Mouse (Mus musculus) adrenal gland, postnatal 4 days (tissue): ENCODE measurements around the gene Abcg4. TPM values are rescaled to one million over a fixed set of nuclear protein-coding genes. Genes with fewer than 3 reads are reported as not detected.

ENCODE experiments used
- DNase-seq, 2 experiments: peaks; one replicate each; pipeline ENCODE4 v3.0.0; 2021 to 2022; ENCODE audit warnings: low spot score in 2 of 2, mixed read lengths in 2 of 2
- total RNA-seq, 2 experiments: library from RNA; stranded (reverse); gene quantifications; 2 replicates each; pipeline ENCODE4 v1.2.3; 2021

Gene Abcg4
- total RNA-seq, 2 experiments from 2014 or later, result 38.1 to 57.0 TPM

DNA sequence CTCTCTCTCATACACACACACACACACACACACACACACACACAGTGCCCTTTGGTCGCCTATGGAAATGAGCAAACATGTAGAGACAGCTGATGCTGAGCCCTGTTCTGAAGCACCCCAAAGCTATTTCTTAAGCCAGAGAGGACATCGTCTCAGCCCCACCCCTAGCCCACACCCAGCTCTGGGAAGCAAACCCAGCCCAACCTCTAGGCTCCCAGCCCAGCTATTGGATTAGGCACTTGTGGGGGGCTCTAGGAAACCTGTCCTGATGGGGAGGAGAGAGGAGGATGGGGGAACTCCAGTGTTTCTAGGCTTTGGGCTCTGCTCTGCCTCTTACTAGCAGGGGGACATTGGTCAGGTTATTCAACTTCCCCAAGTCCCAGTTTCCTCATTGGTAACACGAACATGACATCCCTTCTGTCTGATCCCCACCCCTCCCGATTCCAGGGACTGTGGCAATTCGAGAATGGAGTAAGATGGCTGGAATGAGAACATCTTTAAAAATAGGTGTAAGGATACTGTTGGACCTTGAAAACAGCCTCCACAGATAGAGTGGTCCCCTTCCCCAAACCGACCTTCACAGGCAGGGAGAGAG is 2.1 kb downstream of the Abcg4 start:
- DNase-seq, result no peak

DNA sequence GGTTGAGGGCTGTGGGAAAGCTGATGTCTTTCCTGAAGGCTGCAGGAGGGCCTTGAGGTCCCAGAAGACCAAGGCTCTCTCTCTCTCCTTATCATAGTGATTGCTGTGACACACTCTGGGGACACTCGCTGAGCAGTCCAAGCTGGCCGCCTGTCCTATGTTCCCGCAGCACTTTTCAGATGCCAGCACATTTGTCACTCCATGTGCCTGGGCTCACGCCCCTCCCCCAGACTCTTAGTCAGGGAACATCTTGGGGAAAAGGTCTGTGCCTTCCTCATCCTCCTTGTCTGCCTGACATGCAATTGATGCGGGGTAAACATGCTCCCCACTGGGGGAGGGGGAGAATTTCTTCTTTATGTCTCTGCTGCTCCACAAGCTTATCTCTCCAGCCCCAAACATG is 5.2 kb downstream of the Abcg4 start:
- DNase-seq, result no peak

DNA sequence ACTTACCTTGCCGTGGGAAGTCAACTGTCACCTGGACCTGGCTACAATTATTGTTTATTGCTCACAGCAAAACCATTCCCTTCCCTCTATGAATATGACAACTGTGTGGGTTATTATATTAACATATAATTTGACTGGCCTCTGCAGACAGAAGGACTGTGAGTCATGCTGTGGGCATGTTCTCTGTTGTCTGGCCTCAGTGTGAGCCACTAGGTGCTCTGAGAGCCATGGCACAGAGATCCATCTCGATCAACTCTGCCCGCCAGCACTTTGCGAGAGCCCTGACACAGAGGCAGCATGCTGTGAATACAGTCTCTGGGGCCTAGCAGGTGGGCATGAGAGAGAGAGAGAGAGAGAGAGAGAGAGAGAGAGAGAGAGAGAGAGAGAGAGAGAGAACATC is 18.4 kb downstream of the Abcg4 start:
- DNase-seq, result no peak

DNA sequence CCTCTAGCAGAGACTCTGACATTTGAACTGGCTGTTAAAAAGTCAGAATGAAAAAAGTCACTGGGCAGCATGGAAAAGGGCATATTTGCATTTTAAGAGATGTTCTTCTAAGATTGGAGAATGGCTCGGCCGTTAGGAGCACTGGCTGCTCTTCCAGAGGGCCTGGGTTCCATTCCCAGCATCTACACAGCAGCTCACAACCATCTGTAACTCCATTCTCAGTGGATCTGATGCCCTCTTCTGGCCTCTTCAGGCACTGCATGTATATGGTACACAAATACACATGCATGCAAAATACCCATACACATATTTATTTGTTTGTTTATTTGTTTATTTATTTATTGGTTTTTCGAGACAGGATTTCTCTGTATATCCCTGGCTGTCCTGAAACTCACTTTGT is 19.3 kb downstream of the Abcg4 start:
- DNase-seq, result no peak

DNA sequence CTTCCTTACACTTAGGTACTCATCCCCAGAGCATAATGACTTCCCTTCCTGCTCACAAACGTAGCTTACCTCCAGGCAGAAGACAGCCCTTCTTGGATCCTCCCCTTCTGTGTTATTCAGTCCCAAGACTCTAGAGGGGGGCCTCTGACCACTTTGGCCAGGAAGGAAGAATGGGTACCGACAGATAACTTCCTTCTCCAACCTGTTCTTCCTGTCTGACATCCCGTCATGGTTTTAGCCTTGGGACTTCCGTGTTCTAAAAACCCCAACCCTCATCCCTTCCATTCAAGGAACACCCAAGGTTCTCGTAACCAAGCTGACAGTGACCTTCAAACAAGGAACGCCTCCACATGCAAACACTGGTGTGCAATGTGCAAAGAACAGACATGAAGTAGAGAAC is 20.0 kb downstream of the Abcg4 start, which contains the start of gene Nlrx1:
TSS of gene Nlrx1 (minus strand) at position 168 of the 400 bp plus-strand sequence.
- DNase-seq, result no peak

DNA sequence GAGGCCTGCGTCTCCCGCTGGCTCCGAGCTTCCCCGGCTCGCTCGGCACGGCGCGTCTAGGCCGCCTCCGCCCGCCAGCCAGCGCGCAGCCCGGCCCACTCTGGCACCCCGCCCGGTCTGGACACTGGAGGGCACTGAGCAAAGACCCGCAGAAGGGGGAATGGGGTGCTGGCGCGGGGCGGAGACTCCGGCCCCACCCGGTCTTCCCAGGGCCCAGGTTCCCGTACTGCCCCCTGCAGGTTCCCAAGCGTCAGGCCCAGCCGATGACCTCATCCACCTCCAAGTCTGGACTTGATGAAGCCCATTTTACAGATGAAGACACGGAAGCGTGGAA is 20.4 kb downstream of the Abcg4 start:
- peak; percentile 80 to 82 for DNase-seq

DNA sequence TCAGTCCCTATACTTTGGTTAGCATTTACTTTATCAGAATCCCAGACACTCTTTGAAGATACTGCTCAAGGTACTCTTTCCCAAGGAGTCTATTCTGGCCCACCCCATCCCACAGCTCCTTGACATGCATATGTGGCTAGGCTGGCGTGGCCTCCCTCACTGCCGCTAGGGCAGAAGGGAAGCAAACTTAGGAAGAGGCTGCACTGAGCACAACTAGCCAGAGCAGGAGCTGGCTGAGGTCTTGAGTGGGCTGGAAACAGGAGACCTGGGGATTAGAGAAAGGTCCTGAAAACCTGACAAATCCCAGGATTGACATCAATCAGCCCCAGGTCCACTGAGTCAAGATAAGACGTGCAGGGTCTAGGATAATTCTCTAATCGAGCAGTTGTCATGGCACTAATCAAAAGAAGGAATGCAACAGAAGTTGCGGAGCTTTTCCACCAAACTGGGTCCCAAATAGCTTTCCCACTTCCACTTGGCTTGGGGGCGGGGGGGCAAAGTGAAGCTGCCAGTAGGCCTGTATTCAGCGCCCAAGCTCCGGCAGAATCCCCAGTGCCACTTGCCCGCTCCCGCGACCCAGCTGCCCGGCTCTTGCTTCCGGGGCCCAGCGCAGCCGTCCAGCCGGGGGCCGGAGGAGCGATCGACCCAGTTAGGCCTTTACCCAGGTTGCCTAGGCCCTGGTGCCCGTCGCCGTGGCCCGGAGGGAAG is 20.9 kb downstream of the Abcg4 start:
- no peak for DNase-seq

DNA sequence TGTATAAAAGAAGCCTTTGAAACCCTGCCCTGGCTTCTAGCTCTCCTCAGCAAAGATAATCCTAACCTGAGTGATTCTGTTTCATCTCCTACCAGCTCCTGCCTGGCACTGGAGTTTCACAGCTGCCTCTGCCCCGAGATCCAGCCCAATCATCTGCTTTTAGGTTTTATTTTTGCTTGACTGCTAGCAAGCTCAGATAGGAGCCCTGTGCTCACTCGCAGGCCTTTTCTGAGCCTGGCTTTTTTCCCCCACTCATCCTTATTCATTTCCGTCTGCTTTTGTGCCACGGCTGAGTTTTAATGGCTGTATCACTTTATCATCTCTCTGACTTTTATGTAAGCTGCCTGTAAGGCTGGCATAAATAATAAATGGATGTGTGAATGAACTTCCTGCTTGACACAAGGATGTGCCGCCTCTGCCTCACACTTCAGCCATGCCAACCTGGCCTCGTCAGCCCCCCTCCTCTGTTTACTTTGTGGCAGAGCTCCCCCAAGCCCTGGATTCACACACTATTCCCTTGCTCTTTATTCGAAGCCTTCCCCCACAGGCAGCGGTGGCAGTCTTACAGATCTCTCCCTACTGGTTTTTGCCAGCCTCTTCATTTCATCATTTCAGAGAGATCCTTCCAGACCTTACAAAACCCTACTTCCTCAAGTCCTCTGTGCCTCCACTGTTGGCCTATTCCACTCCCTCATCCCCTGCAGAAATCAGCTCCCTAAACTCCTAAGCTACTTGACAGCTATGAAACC is 21.8 kb downstream of the Abcg4 start:
- DNase-seq, result no peak

DNA sequence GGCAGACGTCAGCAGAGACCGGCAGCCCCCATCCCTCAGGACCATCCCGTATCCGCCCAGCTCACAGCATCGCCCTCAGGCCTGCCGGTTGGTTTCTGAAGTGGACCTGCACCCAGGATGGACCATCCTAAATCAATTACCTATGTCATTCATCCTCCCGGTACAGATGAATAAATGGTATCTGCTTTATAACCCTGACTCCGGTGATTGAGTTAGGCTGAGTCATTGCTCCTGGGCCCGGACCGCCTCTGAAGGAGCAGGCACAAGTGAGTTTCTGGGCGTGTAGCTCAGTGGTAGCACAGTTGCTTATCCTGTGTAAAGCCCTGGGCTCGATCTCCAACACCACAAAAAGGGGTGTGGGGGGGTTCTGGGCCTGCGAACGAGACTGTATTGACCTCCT is 27.0 kb downstream of the Abcg4 start:
- DNase-seq, result no peak

DNA sequence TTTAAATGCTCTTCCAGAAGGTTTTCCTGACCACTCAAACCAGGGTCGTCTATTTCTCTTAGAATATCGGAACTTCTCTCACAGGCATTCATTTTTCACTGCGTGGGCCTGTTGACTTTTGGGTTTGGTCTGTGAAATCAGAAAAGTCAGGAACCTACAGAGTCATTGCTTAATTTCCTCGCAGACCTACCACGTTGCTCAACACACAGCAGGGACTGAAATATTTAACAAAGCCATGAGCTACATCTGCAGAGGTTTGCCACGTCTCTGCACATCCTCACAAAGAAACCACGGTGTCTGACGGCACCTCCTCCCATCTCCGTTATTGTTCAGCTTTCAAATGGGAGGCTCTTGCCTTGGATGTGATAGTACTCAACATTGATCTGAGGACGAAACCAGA is 29.4 kb downstream of the Abcg4 start:
- DNase-seq, result no peak

DNA sequence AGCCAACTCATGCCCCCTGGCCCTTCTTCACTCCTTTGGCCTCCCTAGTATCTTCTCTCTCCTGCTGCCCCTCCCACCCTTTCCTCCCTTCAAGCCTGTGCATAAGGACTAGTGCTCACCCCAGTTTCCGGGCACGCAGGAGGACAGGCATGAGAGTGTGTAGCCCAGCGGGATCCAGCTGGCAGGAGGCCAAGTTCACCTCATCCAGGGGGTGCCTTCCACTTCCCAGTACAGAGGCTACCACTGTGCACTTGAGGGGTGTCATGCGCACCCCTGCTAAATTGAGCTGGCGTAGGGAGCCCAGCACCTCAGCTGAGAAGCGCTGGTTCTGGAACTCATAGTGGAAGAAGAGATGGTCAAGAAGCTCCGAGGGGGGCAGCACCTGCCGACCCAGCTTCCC is 32.2 kb downstream of the Abcg4 start:
- DNase-seq, result no peak

DNA sequence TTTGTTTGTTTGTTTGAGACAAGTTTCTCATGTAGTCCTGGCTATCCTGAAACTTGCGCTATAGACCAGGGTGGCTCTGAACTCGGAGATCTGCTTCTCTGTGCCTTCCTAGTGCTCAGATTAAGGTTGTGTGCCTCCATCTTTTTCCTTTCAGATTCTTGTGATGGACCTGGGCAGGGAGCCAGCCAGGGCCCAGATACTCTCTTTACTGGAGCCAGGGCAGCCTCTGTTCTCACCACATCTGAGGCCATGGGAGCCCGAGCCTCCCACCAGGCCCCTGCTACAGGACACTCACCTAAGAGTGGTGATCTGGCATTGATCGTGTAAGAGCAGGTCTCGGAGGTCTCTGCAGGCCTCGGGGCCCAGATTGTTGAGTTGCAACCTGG is 33.3 kb downstream of the Abcg4 start:
- no peak for DNase-seq

DNA sequence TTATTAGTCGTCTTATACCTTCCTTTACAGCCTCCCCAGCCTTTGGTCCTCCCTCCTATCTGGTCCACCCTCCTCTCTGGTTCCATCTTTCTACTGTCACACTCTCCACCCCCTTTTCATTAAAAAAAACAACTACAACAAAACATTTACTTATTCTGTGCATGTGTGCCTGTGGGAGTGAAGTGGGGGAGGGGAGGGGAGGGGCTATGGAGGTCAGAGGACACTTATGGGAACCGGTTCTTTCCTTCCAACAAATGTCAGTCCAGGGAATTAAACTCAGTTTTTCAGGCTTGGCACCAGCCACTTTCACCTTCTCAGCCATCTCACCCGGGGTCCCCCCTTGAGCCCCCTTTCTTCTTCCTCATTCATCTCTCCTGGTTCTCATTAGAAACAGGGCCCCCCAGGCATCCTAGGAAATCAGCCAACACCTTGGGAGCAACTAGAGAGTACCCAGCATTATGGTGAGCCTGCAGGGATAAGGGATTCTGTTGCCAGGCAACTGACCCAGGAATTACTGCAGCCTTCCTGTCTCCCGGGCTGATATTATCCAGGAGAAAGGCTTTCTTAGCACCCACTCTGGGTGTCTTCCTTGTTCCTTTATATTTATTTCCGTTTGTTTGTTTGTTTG is 33.8 kb downstream of the Abcg4 start:
- DNase-seq, result no peak

DNA sequence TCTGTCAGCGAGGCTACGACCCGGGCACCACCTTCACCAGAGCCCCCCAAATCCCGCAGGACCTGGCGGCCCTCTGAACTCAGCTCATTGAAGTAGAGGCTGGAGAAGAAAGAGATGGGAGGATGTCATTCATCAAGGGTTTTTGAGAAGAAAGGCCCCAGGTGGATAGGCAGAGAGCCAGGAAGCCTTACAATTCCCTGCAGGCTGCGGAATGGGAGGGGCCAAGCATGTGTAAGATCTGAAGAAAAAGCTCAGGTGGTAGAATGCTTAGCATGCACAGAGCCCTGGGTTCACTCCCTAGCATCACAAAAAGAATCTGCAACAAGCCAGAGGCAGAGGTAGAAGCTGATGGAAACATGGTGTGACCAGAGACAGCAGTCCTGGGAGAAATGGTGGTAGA is 35.0 kb downstream of the Abcg4 start:
- DNase-seq, result no peak

DNA sequence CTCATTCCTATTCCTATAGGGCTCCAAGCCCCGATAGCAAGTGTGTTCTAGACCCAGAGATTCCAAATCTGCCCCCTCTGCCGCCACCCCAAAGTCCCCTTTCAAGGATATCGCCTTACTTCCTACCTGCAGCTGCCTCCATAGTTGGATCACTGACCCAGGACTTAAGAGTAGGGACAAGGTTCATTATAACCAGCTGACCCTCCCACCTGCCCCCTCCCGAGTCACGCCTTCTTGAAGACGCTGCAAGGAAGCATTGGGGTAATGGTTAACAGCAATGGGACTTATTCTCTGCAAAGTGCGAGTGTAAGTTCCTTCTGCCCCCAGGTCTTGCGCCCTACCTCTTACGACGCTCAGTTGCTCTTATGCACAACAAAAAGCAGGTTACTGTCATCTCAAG is 37.1 kb downstream of the Abcg4 start, which contains the start of gene Pdzd3:
TSS of gene Pdzd3 (minus strand) at position 158 of the 400 bp plus-strand sequence.
- DNase-seq, result no peak

DNA sequence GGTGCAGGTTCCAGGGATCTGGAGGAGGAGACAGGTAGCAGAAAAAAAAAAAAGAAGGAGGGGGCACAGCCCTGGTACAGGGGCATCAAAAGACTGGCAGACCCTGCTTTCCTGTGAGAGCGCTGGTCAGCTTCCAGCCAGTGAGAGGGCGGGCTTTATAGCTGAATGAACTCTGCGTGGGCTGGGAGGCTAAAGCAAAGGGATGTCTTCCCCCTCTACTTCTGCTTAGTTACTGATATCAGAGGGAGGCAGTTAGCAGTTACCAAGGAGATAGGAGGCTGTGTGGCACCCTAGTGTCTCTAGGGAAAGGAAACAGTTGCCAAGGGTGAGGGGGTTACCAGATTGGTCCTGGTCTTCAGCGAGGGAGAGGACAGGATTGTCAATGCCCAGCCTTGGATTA is 38.0 kb downstream of the Abcg4 start:
- DNase-seq, result no peak

DNA sequence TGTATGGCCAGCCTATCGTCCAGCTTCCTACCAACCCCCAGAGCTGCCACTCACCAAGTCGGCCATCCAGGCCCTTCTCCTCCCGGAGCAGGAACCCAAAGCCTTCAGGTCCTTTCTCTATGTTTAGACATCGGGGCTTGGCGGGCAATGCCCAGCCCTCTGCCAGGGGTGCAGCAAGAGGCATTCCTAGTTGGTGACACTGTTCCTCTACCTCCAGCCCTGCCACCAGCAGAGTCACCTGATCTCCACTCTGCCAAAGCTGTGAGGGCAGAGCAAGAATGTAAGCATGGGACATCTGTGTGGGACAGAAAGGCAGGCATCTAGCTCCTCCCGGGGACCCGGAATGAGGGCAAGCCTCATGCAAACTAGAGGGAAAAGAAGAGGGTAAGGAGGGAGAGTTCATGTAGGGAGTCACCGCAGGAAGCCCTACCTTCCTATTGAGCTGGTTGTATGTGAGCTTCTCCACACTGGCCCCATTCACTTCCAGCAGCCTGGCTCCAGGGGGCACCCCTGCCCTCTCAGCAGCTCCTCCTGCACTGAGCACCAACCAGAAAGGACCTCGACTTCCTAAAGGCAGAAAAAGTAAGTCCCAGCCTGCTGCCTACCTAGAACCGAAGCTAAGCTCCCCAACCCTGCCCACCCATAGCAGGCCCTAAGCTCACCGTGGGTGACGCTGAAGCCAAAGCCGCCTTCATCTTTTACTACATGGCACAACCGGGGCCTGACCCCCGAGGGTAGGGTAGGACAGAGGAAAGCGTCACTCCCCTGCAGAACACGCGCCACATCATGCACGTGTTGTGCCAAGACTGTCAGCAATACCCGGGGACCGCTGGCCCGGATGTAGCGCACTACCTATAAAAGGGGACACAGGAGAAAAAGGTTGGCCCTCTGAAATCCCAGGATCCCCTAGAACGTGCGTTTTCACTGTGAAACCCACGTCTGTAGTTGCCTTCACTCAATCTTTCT is 39.0 kb downstream of the Abcg4 start:
- DNase-seq, result peak in 1 of 2 experiments; percentile 53

DNA sequence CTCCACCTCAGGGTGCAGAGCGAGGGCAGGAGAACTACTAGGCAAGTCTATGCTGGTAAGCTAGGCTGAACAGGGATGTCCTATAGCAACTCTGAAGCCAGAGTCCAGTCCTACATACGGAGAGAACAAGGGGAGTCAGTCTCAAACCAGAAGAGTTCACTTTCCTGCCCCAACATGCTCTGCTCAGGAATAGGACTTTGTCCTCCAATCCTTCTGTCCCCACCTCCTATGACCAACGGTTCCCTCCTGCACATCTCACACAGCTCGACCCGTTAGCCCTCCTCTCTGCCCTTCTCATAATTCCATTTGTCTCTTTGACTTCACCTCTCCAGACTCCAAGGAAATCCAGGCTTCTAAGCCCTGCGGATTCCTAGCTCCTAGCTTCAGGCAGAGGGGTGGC is 40.5 kb downstream of the Abcg4 start:
- DNase-seq, result no peak

DNA sequence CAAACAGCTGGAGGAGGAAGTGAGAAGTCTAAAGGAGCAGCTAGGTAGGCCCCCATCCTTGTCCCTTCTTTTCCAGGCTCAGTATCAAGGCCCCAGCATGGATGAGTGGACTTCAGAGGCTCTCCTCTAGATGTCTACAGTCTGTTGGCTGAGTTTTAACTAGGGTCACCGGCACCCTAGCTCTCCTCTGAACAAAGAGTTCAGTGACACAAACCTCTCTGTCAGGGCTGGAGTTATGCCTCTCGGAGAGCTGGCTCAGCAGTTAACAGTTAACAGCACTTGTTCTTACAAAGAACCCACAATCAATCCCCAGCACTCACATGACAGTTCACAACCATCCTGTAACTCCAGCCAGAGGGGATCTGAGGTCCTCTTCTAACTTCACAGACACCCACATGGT is 44.8 kb downstream of the Abcg4 start:
- no peak for DNase-seq

DNA sequence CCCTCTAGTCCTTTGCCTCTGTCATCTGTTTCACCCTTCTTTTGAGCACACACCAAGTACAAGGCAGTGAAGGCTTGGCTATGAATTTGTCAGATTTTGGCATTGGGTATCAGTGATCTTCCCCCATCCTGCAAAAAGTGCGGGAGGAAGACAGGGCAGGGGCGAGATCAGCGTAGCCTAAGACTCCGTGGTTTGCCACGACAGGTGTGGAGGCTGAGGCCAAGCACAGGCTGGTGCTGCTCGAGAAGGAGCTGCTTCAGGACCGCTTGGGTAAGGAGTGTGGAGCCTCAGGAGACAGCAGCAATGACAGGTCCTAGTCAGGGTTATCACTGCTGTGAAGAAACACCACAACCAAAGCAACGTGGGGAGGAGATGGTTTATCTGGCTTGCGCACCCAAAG is 47.0 kb downstream of the Abcg4 start:
- no peak for DNase-seq

DNA sequence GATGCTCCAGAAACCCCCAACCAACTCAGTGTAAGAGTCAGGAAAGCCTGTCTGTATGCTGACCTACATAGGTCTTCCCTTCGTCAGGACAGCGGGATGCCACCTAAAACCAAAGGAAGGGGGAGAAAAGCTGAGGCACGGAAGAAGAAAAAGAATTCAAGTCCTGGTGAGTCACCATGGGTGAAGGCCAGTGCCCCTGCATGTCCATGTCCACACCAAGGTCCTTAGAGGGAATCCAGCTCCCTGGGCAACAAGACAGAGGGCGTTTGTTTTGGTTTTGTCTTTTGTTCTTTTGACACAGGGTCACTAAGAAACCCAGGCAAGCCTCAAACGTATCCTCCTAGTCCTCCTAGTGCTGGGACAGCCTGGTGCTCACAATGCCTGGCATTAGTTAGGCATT is 47.5 kb downstream of the Abcg4 start:
- no peak for DNase-seq
